In the genomic region with DNA sequence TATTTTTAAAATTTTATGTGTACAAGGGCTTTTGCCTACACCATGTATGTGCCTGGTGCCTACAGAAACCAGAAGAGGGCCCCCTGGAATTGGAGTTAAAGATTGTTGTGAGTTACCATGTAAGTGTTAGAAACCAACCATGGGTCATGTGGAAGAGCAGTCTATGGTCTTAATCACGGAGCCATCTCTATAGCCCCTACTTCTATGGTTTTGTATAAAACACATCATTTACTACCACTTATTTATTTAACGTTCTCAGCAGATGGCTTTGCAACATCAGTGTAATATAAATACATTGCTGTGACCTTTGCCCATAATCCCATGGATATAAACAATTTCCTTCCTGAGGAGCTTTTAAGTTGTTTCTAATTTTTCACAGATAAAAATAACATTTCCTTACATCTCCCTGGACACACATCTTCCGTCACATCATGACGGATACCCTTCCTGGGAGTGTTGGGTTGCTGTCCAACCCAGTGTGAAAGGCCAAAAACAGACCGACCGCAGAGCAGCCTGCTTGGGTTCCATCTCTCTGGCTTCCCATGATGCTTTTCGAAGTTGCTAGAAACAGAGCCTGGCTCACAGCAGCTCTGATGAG, we compare ENCODE assay signal across 28 mouse cellular contexts. TPM values are rescaled to one million over a fixed set of nuclear protein-coding genes. Genes with fewer than 3 reads are reported as not detected.
DNase-seq lines count a peak whose midpoint lies in the region; ATAC-seq and TF ChIP-seq lines count a peak whose summit lies in the region.
"Had no signal": no experiment of that assay in that cellular context is flagged by ENCODE, and none has a peak within 500 bp of the region (broad histone marks: within the 10 kb centered on the region; RNA-seq: fewer than 3 reads in every experiment).

No protein-coding gene starts in this region.

- 43% methylated on average over 7 of the region's 7 CpGs for WGBS in intestine, embryonic 15.5 days
- 52% methylated on average over 7 of the region's 7 CpGs for WGBS in intestine, postnatal 0 days
- WGBS in lung, embryonic 15.5 days: 42% methylated on average over 7 of the region's 7 CpGs
- WGBS in lung, adult 2 months: 42% methylated on average over 7 of the region's 7 CpGs
- 36% methylated on average over 7 of the region's 7 CpGs for WGBS in stomach, embryonic 15.5 days
- 45% methylated on average over 7 of the region's 7 CpGs for WGBS in stomach, postnatal 0 days

- no peak overlapping the region for H3K4me2 ChIP-seq in intestine, embryonic 15.5 days (replicated peaks)
- H3K4me2 ChIP-seq in intestine, postnatal 0 days (replicated peaks; ENCODE audit: low read depth): no peak overlapping the region
- no peak overlapping the region for H3K4me2 ChIP-seq in lung, embryonic 15.5 days
- H3K4me2 ChIP-seq in stomach, embryonic 15.5 days: no peak overlapping the region
- no peak overlapping the region for H3K4me2 ChIP-seq in stomach, postnatal 0 days (replicated peaks; ENCODE audit: low read depth)
- H3K4me2 ChIP-seq: embryonic facial prominence, embryonic 13.5 days; forebrain, embryonic 12.5 days; forebrain, embryonic 15.5 days; heart, embryonic 13.5 days; hindbrain, embryonic 12.5 days; hindbrain, embryonic 15.5 days had no signal

- H3K4me1 ChIP-seq in intestine, embryonic 15.5 days (replicated peaks): no peaks in the 10 kb centered on the region
- no peaks in the 10 kb centered on the region for H3K4me1 ChIP-seq in intestine, postnatal 0 days (replicated peaks; ENCODE audit: control insufficient read depth, insufficient read depth, low read length)
- peaks cover 17% of the 10 kb centered on the region for H3K4me1 ChIP-seq in lung, embryonic 15.5 days
- no peaks in the 10 kb centered on the region for H3K4me1 ChIP-seq in lung, adult 2 months (ENCODE audit: control insufficient read depth, insufficient read depth, low read length)
- H3K4me1 ChIP-seq in stomach, embryonic 15.5 days: no peaks in the 10 kb centered on the region
- 0 out of 2 replicates have a peak, but pooled peaks cover 4% of the 10 kb centered on the region for H3K4me1 ChIP-seq in stomach, postnatal 0 days (replicated peaks; ENCODE audit: control insufficient read depth, insufficient read depth)
- H3K4me1 ChIP-seq: embryonic facial prominence, embryonic 13.5 days; forebrain, embryonic 15.5 days; heart, embryonic 13.5 days; hindbrain, embryonic 15.5 days had no signal

- TF ChIP-seq POLR2A in lung, adult 2 months (IDR thresholded peaks at IDR 0.05; ENCODE audit: borderline replicate concordance, extremely low read depth, low read depth, low read length): no peak

- H3K9me3 ChIP-seq in intestine, embryonic 15.5 days: no peaks in the 10 kb centered on the region
- no peaks in the 10 kb centered on the region for H3K9me3 ChIP-seq in intestine, postnatal 0 days (ENCODE audit: control insufficient read depth)
- H3K9me3 ChIP-seq in lung, embryonic 15.5 days: no peaks in the 10 kb centered on the region
- no peaks in the 10 kb centered on the region for H3K9me3 ChIP-seq in stomach, embryonic 15.5 days
- no peaks in the 10 kb centered on the region for H3K9me3 ChIP-seq in stomach, postnatal 0 days (ENCODE audit: control insufficient read depth, low read length)
- H3K9me3 ChIP-seq: embryonic facial prominence, embryonic 10.5 days; embryonic facial prominence, embryonic 13.5 days; forebrain, embryonic 12.5 days; forebrain, embryonic 15.5 days; heart, embryonic 13.5 days; hindbrain, embryonic 12.5 days; hindbrain, embryonic 15.5 days had no signal

- no peak overlapping the region for H3K4me3 ChIP-seq in intestine, embryonic 15.5 days (replicated peaks)
- no peak overlapping the region for H3K4me3 ChIP-seq in intestine, postnatal 0 days (ENCODE audit: low read depth, low read length)
- H3K4me3 ChIP-seq in lung, embryonic 15.5 days: no peak overlapping the region
- no peak overlapping the region for H3K4me3 ChIP-seq in lung, adult 2 months (replicated peaks; ENCODE audit: extremely low read depth, low read depth, low read length)
- no peak overlapping the region for H3K4me3 ChIP-seq in stomach, embryonic 15.5 days (replicated peaks)
- no peak overlapping the region for H3K4me3 ChIP-seq in stomach, postnatal 0 days (ENCODE audit: low read depth, low read length)
- H3K4me3 ChIP-seq: embryonic facial prominence, embryonic 10.5 days; embryonic facial prominence, embryonic 13.5 days; erythroblast, embryonic 14.5 days; forebrain, embryonic 12.5 days; forebrain, embryonic 15.5 days; heart, embryonic 13.5 days; hindbrain, embryonic 12.5 days; hindbrain, embryonic 15.5 days had no signal

- H3K27me3 ChIP-seq in intestine, embryonic 15.5 days (replicated peaks): no peaks in the 10 kb centered on the region
- no peaks in the 10 kb centered on the region for H3K27me3 ChIP-seq in intestine, postnatal 0 days (replicated peaks; ENCODE audit: control insufficient read depth, insufficient read depth, low read length)
- no peaks in the 10 kb centered on the region for H3K27me3 ChIP-seq in lung, embryonic 15.5 days
- no peaks in the 10 kb centered on the region for H3K27me3 ChIP-seq in stomach, embryonic 15.5 days (replicated peaks)
- H3K27me3 ChIP-seq in stomach, postnatal 0 days (ENCODE audit: control insufficient read depth, insufficient read depth, low read length): no peaks in the 10 kb centered on the region
- H3K27me3 ChIP-seq: CH12.LX; embryonic facial prominence, embryonic 13.5 days; forebrain, embryonic 12.5 days; forebrain, embryonic 15.5 days; heart, embryonic 13.5 days; hindbrain, embryonic 12.5 days; hindbrain, embryonic 15.5 days; Patski had no signal

- no peak for TF ChIP-seq EP300 in stomach, postnatal 0 days (optimal IDR thresholded peaks at IDR 0.05)

- H3K27ac ChIP-seq in intestine, embryonic 15.5 days: no peak overlapping the region; the same call in 1 of the 2 replicates
- no peak overlapping the region for H3K27ac ChIP-seq in intestine, postnatal 0 days (ENCODE audit: low read depth, low read length)
- H3K27ac ChIP-seq in lung, embryonic 15.5 days: peak overlapping the region; percentile 76
- 0 out of 2 replicates have a peak overlapping the region, but pooled peaks have one; percentile 3 for H3K27ac ChIP-seq in stomach, embryonic 15.5 days
- H3K27ac ChIP-seq in stomach, postnatal 0 days (replicated peaks): no peak overlapping the region
- H3K27ac ChIP-seq: embryonic facial prominence, embryonic 10.5 days; embryonic facial prominence, embryonic 13.5 days; forebrain, embryonic 12.5 days; forebrain, embryonic 15.5 days; heart, embryonic 13.5 days; hindbrain, embryonic 12.5 days; hindbrain, embryonic 15.5 days had no signal

- no peak for TF ChIP-seq CTCF in intestine, postnatal 0 days (IDR thresholded peaks at IDR 0.05; ENCODE audit: low read depth)
- no peak for TF ChIP-seq CTCF in lung, adult 2 months (IDR thresholded peaks at IDR 0.05; ENCODE audit: insufficient read depth, low read length)
- no peak for TF ChIP-seq CTCF in stomach, postnatal 0 days (IDR thresholded peaks at IDR 0.05; ENCODE audit: low read depth)

- peak; percentile 45; the same call in 1 of the 2 replicates for ATAC-seq in intestine, embryonic 15.5 days
- ATAC-seq in intestine, postnatal 0 days: no peak
- peak; percentile 94 for ATAC-seq in lung, embryonic 15.5 days (ENCODE audit: borderline replicate concordance, extremely low read depth, low FRiP score, low TSS enrichment)
- ATAC-seq in stomach, embryonic 15.5 days (ENCODE audit: insufficient read depth, low FRiP score, low read depth): no peak
- ATAC-seq in stomach, postnatal 0 days (ENCODE audit: low FRiP score, low TSS enrichment): no peak
- ATAC-seq: forebrain, embryonic 15.5 days; Patski had no signal

- H3K9ac ChIP-seq in intestine, embryonic 15.5 days: no peak overlapping the region
- H3K9ac ChIP-seq in intestine, postnatal 0 days (ENCODE audit: low read depth, low read length): no peak overlapping the region
- H3K9ac ChIP-seq in lung, embryonic 15.5 days: no peak overlapping the region
- no peak overlapping the region for H3K9ac ChIP-seq in stomach, embryonic 15.5 days
- no peak overlapping the region for H3K9ac ChIP-seq in stomach, postnatal 0 days (ENCODE audit: low read length)
- H3K9ac ChIP-seq: embryonic facial prominence, embryonic 13.5 days; forebrain, embryonic 12.5 days; forebrain, embryonic 15.5 days; heart, embryonic 13.5 days; hindbrain, embryonic 12.5 days; hindbrain, embryonic 15.5 days had no signal

- no peak for DNase-seq in lung, adult 2 months
- no peak for DNase-seq in stomach, postnatal 0 days (ENCODE audit: low spot score)
- DNase-seq in lung, postnatal 4 days: peak; percentile 28 to 69
- no peak for DNase-seq in thymus, postnatal 10 days (ENCODE audit: low spot score in 2 of 2)
- DNase-seq: adrenal gland, postnatal 10 days; B cell, adult 2 months; cerebellum, adult 11 months; cerebellum, adult 2 months; cerebellum, adult 9-11 months; cerebellum, postnatal 25 days; embryo, embryonic 11 days; gastrocnemius, postnatal 25 days; heart, adult 18-20 months had no signal

- no peaks in the 10 kb centered on the region for H3K36me3 ChIP-seq in intestine, embryonic 15.5 days
- H3K36me3 ChIP-seq in intestine, postnatal 0 days (ENCODE audit: control insufficient read depth, insufficient read depth): no peaks in the 10 kb centered on the region
- no peaks in the 10 kb centered on the region for H3K36me3 ChIP-seq in lung, embryonic 15.5 days
- no peaks in the 10 kb centered on the region for H3K36me3 ChIP-seq in stomach, embryonic 15.5 days
- no peaks in the 10 kb centered on the region for H3K36me3 ChIP-seq in stomach, postnatal 0 days (ENCODE audit: control insufficient read depth, insufficient read depth, low read length)
- H3K36me3 ChIP-seq: embryonic facial prominence, embryonic 10.5 days; embryonic facial prominence, embryonic 13.5 days; forebrain, embryonic 12.5 days; forebrain, embryonic 15.5 days; G1E; heart, embryonic 13.5 days; hindbrain, embryonic 12.5 days; hindbrain, embryonic 15.5 days had no signal

RNA-seq across cellular contexts. Expression of a gene that starts 18.4 kb away (rescaled TPM):
- polyA plus RNA-seq in intestine, embryonic 15.5 days (2015; fragmentation: Nextera tagmentation; extraction: Ambion mirVana): 6.3 and 6.4 TPM in 2 replicates
- 1.0 and 2.0 TPM in 2 replicates for polyA plus RNA-seq in intestine, postnatal 0 days (2015; fragmentation: Nextera tagmentation; extraction: Ambion mirVana)
- polyA plus RNA-seq in lung, embryonic 15.5 days (2015; fragmentation: Nextera tagmentation; extraction: Ambion mirVana): 17.7 and 23.2 TPM in 2 replicates
- polyA plus RNA-seq in lung, adult 2 months (2012; rRNA removed): 1.1 and 1.2 TPM in 2 replicates
- 6.3 and 6.7 TPM in 2 replicates for polyA plus RNA-seq in stomach, embryonic 15.5 days (2015; fragmentation: Nextera tagmentation; extraction: Ambion mirVana)
- 0.57 and 1.0 TPM in 2 replicates for polyA plus RNA-seq in stomach, postnatal 0 days (2015; fragmentation: Nextera tagmentation; extraction: Ambion mirVana)
- polyA plus RNA-seq: G1E had no signal

Comparison
In these comparisons a context has a peak if more than half of its experiments do, and no peak if none do; other contexts are left out.
1. ATAC-seq: peak in intestine, embryonic 15.5 days (single experiment) and lung, embryonic 15.5 days (single experiment); none in intestine, postnatal 0 days (single experiment), stomach, embryonic 15.5 days (single experiment) and stomach, postnatal 0 days (single experiment).
2. H3K27ac ChIP-seq: peak in lung, embryonic 15.5 days (single experiment) and stomach, embryonic 15.5 days (single experiment); none in intestine, embryonic 15.5 days (single experiment), intestine, postnatal 0 days (single experiment) and stomach, postnatal 0 days (single experiment).
3. DNase-seq: peak in lung, postnatal 4 days (2 of 2); none in lung, adult 2 months (single experiment), stomach, postnatal 0 days (single experiment) and thymus, postnatal 10 days (0 of 2).